Mouse (Mus musculus) lung, adult 18-20 months (tissue): ENCODE results near the gene Necap1.
A peak's percentile ranks its signal among the peaks of the same experiment; 100 is the strongest.

Experiments used
- DNase-seq, 2 experiments: peaks; one replicate each; pipeline ENCODE4 v3.0.0; 2022; ENCODE audit warnings: mixed read lengths in 2 of 2

The Necap1 gene

DNA sequence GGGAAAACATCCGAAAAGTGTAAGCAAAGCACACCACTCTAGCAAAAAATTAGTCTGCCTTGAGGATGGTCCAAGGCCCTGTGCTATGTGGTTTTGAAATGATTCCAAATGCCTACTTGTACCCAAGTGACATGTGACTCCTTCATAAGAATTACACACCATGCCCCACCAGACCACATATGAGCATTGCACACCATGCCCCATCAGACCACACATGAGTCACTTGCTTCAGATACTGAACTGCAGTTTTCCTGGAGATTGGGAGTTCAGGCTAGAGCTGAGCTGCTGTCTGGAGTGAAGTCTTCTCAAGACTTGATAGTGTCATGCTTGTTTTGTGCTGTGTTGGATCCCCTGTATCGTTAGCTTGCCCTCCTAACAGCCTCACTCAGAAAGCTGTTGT lies 15.3 kb downstream of the Necap1 start:
- DNase-seq, result no peak

DNA sequence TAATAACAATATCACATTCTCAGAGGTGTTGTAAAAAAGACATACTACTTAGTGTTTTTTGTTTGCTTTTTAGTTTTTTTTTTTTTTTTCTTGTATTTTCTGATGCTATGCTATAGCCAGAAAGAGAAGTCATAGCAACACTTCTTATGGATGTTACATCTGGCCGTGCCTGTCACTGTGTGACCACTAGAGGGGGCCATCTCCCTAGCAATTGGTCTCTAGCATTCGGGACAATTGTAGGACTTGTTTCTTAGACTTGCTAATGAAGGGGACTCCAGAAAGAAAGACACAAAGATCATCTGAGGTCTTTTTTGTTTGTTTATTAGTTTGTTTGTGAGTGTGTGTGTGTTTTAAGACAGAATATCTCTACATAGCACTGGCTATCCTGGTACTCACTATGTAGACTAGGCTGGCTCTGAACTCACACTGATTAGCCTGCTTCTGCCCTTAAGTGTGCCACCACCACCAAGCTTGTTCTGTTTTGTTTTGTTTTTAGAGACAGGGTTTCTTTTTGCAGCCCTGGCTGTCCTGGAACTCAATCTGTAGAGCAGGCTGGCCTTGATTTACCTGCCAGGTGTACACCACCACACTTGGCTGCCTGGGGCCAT lies 18.3 kb downstream of the Necap1 start:
- peak; percentile 44 to 49 for DNase-seq

DNA sequence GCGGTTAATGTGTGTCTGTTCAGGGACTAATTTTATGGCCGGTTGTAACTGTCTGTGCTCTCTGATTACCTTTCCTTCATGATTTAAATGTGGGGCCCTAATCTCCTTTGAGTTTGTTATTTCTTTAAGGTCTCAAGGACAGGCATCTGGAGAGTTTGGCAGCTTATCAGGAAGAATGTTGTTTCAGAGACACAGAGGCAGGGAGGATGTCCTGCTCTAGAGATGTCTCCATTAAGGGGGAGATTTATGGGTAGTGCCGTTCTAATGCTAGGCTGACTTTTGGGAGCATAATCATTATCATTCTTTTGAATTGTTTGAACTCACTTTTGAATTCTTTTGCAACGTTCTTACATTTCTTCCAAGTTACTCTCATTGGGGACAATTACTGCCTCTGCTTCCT lies 45.6 kb downstream of the Necap1 start:
- no peak for DNase-seq

DNA sequence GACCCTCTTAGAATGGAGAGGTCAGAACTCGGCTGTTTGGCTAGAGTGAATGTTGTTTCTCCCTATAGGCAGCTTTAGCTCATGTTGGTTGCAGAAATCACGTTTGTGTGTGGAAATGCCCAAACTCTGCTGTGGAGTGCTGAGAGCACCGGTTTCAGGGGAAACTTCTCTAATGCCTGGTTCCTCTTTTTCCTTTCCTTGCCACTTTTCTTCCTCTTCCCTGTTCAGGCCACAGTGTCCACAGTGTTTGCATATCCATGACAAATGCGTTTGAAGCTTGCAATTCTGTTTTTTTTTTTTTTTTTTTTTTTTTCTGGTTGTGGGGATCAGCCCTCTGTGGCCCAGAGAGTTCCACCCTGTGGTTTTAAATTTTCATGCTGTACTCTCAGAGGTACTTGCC lies 47.2 kb downstream of the Necap1 start, which contains the start of gene Clec4a1:
Gene Clec4a1 (plus strand): TSS at position 398 of the 400 bp plus-strand sequence.
- peak in 1 of 2 experiments; percentile 16 for DNase-seq

DNA sequence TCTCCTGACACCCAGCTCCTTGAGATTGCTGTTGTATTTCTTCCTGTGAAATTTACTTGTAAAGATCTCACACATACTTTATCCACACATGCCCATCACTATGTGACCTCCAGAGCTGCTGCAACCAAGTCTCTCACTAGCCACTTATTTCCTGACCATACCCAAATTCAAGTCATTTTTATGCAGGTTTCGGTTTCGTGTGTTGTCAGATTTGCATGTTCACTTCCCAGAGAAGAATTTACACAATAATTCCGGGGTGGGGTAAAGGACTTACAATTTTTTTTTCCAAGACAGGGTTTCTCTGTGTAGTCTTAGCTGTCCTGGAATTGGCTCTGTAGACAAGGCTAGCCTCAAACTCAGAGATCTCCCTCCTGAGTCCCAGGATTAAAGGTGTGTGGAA lies 60.6 kb downstream of the Necap1 start:
- DNase-seq, result no peak
